In the genomic region with DNA sequence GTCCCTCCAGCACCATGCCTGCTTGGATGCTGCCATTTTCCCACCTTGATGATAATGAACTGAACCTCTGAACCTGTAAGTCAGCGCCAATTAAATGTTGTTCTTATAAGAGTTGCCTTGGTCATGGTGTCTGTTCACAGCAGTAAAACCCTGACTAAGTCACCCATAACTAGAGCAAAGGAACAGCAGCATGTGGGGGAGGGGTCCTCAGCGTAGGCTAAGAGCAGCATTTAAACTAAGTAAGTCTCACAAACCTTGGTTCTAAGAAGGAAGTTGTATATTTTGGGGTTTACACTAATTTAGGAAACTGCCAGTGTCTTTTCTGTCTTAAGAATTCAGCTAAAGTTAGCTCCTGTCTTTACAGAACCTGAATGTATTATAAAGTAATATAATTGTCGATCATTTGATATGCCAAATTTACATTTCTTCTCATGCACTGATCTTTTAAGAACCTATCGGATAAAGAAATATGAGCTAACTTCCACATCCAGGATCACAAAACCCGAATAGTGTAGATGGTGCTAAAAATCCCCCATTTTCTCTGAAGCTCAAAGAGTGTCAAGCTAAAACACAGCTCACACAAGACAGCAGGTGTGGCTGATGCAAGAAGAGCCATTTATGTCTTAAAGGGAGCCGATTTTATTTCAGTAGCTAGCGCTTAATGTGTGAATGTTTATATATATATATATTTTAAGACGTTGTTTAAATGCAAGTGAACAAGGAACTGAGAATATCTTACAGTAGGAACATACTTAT, we compare ENCODE assay signal across 25 mouse cellular contexts. TPM values are rescaled to one million over a fixed set of nuclear protein-coding genes. Genes with fewer than 3 reads are reported as not detected.
DNase-seq lines count a peak whose midpoint lies in the region; ATAC-seq and TF ChIP-seq lines count a peak whose summit lies in the region.
"Had no signal": no experiment of that assay in that cellular context is flagged by ENCODE, and none has a peak within 500 bp of the region (broad histone marks: within the 10 kb centered on the region; RNA-seq: fewer than 3 reads in every experiment).

No protein-coding gene starts in this region.

- TF ChIP-seq CTCF in forebrain, postnatal 0 days (IDR thresholded peaks at IDR 0.05; ENCODE audit: low read depth): no peak

- H3K27me3 ChIP-seq in forebrain, postnatal 0 days (ENCODE audit: insufficient read depth, low read length): no peaks in the 10 kb centered on the region
- H3K27me3 ChIP-seq in forebrain, embryonic 10.5 days (ENCODE audit: poor library complexity, severe bottlenecking): no peaks in the 10 kb centered on the region
- H3K27me3 ChIP-seq: heart, embryonic 12.5 days; heart, embryonic 15.5 days; hindbrain, embryonic 13.5 days had no signal

- H3K4me2 ChIP-seq in forebrain, postnatal 0 days (ENCODE audit: low read depth): no peak overlapping the region
- H3K4me2 ChIP-seq: heart, embryonic 12.5 days; heart, embryonic 15.5 days; hindbrain, embryonic 13.5 days had no signal

- H3K9ac ChIP-seq in forebrain, postnatal 0 days: no peak overlapping the region
- H3K9ac ChIP-seq: heart, embryonic 12.5 days; heart, embryonic 15.5 days; hindbrain, embryonic 13.5 days had no signal

- peak; percentile 32; the same call in 1 of the 2 replicates for ATAC-seq in forebrain, postnatal 0 days
- ATAC-seq: forebrain, embryonic 14.5 days; hindbrain, embryonic 16.5 days had no signal

- no peaks in the 10 kb centered on the region; the same call in 1 of the 2 replicates for H3K4me1 ChIP-seq in forebrain, postnatal 0 days (ENCODE audit: insufficient read depth)
- H3K4me1 ChIP-seq in forebrain, embryonic 10.5 days: 0 out of 2 replicates have a peak, but pooled peaks cover 1% of the 10 kb centered on the region
- H3K4me1 ChIP-seq: heart, embryonic 12.5 days; heart, embryonic 15.5 days; hindbrain, embryonic 10.5 days; hindbrain, embryonic 13.5 days had no signal

- 78% methylated on average over 8 of the region's 8 CpGs for WGBS in forebrain, postnatal 0 days
- 86% methylated on average over 8 of the region's 8 CpGs for WGBS in forebrain, embryonic 10.5 days

- no peaks in the 10 kb centered on the region for H3K36me3 ChIP-seq in forebrain, postnatal 0 days (ENCODE audit: insufficient read depth)
- no peaks in the 10 kb centered on the region for H3K36me3 ChIP-seq in forebrain, embryonic 10.5 days (replicated peaks)
- H3K36me3 ChIP-seq: heart, embryonic 12.5 days; heart, embryonic 15.5 days; hindbrain, embryonic 10.5 days; hindbrain, embryonic 13.5 days had no signal

- H3K4me3 ChIP-seq in forebrain, postnatal 0 days (ENCODE audit: low read depth, low read length): no peak overlapping the region
- no peak overlapping the region for H3K4me3 ChIP-seq in forebrain, embryonic 10.5 days
- H3K4me3 ChIP-seq: gastrocnemius, adult 2 months; heart, embryonic 12.5 days; heart, embryonic 15.5 days; hindbrain, embryonic 10.5 days; hindbrain, embryonic 13.5 days had no signal

- no peaks in the 10 kb centered on the region for H3K9me3 ChIP-seq in forebrain, postnatal 0 days (ENCODE audit: low read length)
- H3K9me3 ChIP-seq in forebrain, embryonic 10.5 days: no peaks in the 10 kb centered on the region
- H3K9me3 ChIP-seq: heart, embryonic 12.5 days; heart, embryonic 15.5 days; hindbrain, embryonic 10.5 days; hindbrain, embryonic 13.5 days had no signal

- intact Hi-C loops in left cerebral cortex, postnatal 25 days (cut with DNase I): no loop called here

- no peak overlapping the region for H3K27ac ChIP-seq in forebrain, postnatal 0 days (ENCODE audit: low read depth, low read length)
- no peak overlapping the region for H3K27ac ChIP-seq in forebrain, embryonic 10.5 days
- H3K27ac ChIP-seq: gastrocnemius, adult 2 months; heart, embryonic 15.5 days; hindbrain, embryonic 10.5 days; hindbrain, embryonic 13.5 days had no signal

- DNase-seq in forebrain, postnatal 0 days: peak; percentile 33
- no peak for DNase-seq in forebrain, embryonic 10.5 days (ENCODE audit: extremely low spot score, low spot score)
- peak; percentile 14 to 73 for DNase-seq in left cerebral cortex, postnatal 25 days (ENCODE audit: low spot score in 2 of 2)
- DNase-seq in left cerebral cortex, adult 18-20 months (ENCODE audit: low spot score in 2 of 2): no peak
- DNase-seq in A20 (ENCODE audit: low read depth, low spot score): peak; percentile 4
- peak; percentile 68 for DNase-seq in telencephalon, adult 2 months (ENCODE audit: low read depth, low spot score)
- no peak for DNase-seq in adrenal gland, postnatal 25 days
- DNase-seq: adrenal gland, adult 2 months; adrenal gland, postnatal 14 days; B cell, adult 2 months; cerebellum, adult 18-20 months; cerebellum, adult 9-10 months; cerebellum, postnatal 14 days; gastrocnemius, adult 2 months; gastrocnemius, postnatal 14 days; heart, adult 11 months; heart, postnatal 10 days; heart, postnatal 36 days had no signal

RNA-seq across cellular contexts. Expression of gene Myo16, which starts 45.0 kb away (rescaled TPM):
- 56.3 and 58.6 TPM in 2 replicates for total RNA-seq in forebrain, postnatal 0 days (2014; rRNA removed)
- polyA plus RNA-seq in forebrain, postnatal 0 days (2015; fragmentation: Nextera tagmentation; extraction: Ambion mirVana): 3.8 and 5.5 TPM in 2 replicates
- polyA plus RNA-seq in forebrain, embryonic 10.5 days (2016; fragmentation: Nextera tagmentation; extraction: Ambion mirVana): 0.50 and 0.64 TPM in 2 replicates
- 10 to 100 TPM; 30.6 to 42.4 TPM for total RNA-seq in left cerebral cortex, postnatal 25 days (2021)
- total RNA-seq in left cerebral cortex, adult 18-20 months (2021): 10 to 100 TPM; 29.1 to 32.4 TPM
- not detected in 2 replicates for total RNA-seq in adrenal gland, postnatal 25 days (2021)
- total RNA-seq: adrenal gland, postnatal 14 days; MEL had no signal
- polyA plus RNA-seq: adrenal gland, adult 2 months had no signal

Comparison
In these comparisons a context has a peak if more than half of its experiments do, and no peak if none do; other contexts are left out.
1. DNase-seq: peak in forebrain, postnatal 0 days (single experiment), left cerebral cortex, postnatal 25 days (2 of 2), A20 (single experiment) and telencephalon, adult 2 months (single experiment); none in forebrain, embryonic 10.5 days (single experiment), left cerebral cortex, adult 18-20 months (0 of 2) and adrenal gland, postnatal 25 days (single experiment).
2. RNA of gene Myo16, which starts 45.0 kb away (total RNA-seq): 56.3 to 58.6 TPM in forebrain, postnatal 0 days, 30.6 to 42.4 TPM in left cerebral cortex, postnatal 25 days and 29.1 to 32.4 TPM in left cerebral cortex, adult 18-20 months; not detected in adrenal gland, postnatal 25 days; every median in the first group is over 10 times any median in the second.